Mouse (Mus musculus) lung, embryonic 14.5 days (tissue): ENCODE measurements around the gene Dnah17. TPM values are rescaled to one million over a fixed set of nuclear protein-coding genes. Genes with fewer than 3 reads are reported as not detected.
A peak's percentile ranks its signal among the peaks of the same experiment; 100 is the strongest.

Experiments used
- ATAC-seq: fragments of 200-750 bp; cut with Nextera tagmentation; 2 replicates; pipeline ENCODE4 v1.8.0; 2017; ENCODE audit warnings: mild to moderate bottlenecking, moderate TSS enrichment, moderate library complexity; ENCODE audit not compliant: insufficient read depth
- DNase-seq: peaks from one replicate; pipeline ENCODE4 v3.0.0-alpha.2; 2015
- H3K27ac ChIP-seq: fragments of 300-500 bp; sonication (generic); 2 replicates; pipeline ENCODE4 v1.5.1; 2014; ENCODE audit warnings: low read depth, mild to moderate bottlenecking, moderate library complexity
- H3K27me3 ChIP-seq: fragments of 300-500 bp; sonication (generic); 2 replicates; pipeline ENCODE4 v1.6.1; 2014; ENCODE audit warnings: low read length, control low read depth; ENCODE audit not compliant: insufficient read depth
- H3K36me3 ChIP-seq: fragments of 300-500 bp; sonication (generic); 2 replicates; pipeline ENCODE4 v1.6.1; 2014; ENCODE audit warnings: control low read depth; ENCODE audit not compliant: insufficient read depth
- H3K4me1 ChIP-seq: fragments of 300-500 bp; sonication (generic); 2 replicates; pipeline ENCODE4 v1.6.1; 2014; ENCODE audit warnings: antibody characterized with exemption, control low read depth; ENCODE audit not compliant: insufficient read depth
- H3K4me2 ChIP-seq: fragments of 300-500 bp; sonication (generic); 2 replicates; pipeline ENCODE4 v1.6.1; 2014; ENCODE audit warnings: mild to moderate bottlenecking
- H3K4me3 ChIP-seq: fragments of 300-500 bp; sonication (generic); 2 replicates; pipeline ENCODE4 v1.5.1; 2014; ENCODE audit warnings: low read depth, low read length
- H3K9ac ChIP-seq: fragments of 300-500 bp; sonication (generic); 2 replicates; pipeline ENCODE4 v1.6.1; 2014
- H3K9me3 ChIP-seq: fragments of 300-500 bp; sonication (generic); 2 replicates; pipeline ENCODE4 v1.6.1; 2016; ENCODE audit warnings: low read depth, low read length, control low read depth
- CTCF ChIP-seq: IDR thresholded peaks from 2 replicates; pipeline ENCODE4 v1.5.1; 2016; ENCODE audit warnings: antibody characterized with exemption, low read depth
- WGBS: fragments of 180-500 bp; shearing (Covaris S2); extraction: QIAGEN DNeasy Blood & Tissue Kit; methylation state at CpG from one replicate; pipeline ENCODE4 v1.1.7; 2014; 5-methylcytosine and 5-hydroxymethylcytosine counted together
- polyA plus RNA-seq: library from polyadenylated mRNA; unstranded; fragments of >200 nt; fragmentation: Nextera tagmentation; extraction: Ambion mirVana; gene quantifications from 2 replicates; pipeline ENCODE4 v1.2.1, GENCODE M21; 2014

Gene Dnah17
- polyA plus RNA-seq, 1 experiment from 2014 or later = 0.29 TPM

DNA sequence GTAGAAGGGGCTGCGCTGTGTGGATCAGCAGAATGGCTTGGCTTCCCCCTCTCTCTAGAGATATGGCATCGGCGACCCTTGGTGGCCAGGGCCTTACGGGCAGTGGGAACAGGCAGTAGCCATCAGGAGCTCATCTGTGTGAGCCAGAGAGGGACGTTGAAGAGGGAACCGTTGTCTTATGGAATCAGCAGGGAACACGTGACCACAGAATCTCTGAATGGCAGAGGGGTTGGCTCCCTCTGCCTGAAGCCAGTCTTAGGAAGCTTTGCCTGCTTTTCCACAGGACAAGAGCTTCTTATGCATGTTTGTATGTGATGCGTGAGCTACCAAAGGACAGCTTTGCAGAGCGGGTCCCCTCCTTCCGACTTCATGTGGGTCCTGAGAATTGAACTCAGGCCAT is 71.6 kb downstream of the Dnah17 start:
- H3K36me3 ChIP-seq = no peaks in the 10 kb centered on the region
- H3K9me3 ChIP-seq = no peaks in the 10 kb centered on the region
- ATAC-seq = no peak; the same call in 1 of the 2 replicates
- no peak for TF ChIP-seq CTCF
- no peaks in the 10 kb centered on the region for H3K4me1 ChIP-seq
- no peak overlapping the region for H3K4me2 ChIP-seq
- WGBS = 53% methylated on average over 10 of the region's 10 CpGs
- no peak for DNase-seq
- no peak overlapping the region for H3K9ac ChIP-seq
- H3K4me3 ChIP-seq = no peak overlapping the region
- H3K27me3 ChIP-seq = no peaks in the 10 kb centered on the region
- H3K27ac ChIP-seq = no peak overlapping the region

DNA sequence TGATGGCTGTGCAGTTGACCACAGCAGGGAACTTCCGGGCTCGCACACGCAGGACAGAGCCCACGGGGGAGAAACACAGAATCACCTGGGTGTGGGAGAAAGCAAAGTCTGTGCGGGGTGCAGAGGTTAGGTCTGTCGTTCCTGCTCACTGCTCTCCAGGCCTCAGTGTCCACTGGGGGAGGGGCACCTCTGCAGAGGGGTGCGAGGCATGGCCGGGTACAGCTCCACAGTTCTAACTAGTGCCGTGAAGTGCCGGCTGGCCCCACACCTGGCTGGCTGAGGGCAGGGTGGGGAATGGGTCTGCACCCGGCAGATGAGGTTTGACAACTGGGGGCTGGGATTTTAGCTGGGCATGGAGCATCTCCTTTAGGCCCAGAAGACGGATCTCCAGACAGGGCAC is 72.1 kb downstream of the Dnah17 start:
- ATAC-seq = no peak

DNA sequence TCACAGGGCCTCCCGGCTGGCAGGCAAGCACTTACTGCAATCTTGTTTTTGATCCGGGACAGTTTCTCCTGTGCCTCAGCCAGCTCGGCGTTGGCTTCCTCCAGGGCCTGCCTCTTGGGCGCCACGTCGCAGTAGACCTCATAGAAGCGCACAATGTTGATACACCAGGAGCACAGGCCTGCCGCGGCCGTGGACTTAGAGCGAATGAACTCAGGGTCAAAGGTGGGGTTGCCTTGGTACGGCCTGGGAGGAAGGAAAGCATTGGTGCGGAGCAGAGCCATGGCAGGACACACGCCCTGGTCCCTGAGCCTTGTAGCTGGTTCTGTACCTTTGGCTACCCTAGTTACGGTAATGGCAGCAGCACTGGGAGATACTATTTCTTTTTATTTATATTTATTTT is 80.3 kb downstream of the Dnah17 start:
- 75% methylated on average over 16 of the region's 16 CpGs for WGBS
- Histone ChIP-seq H3K4me2 (no peak overlapping the region), H3K27ac (no peak overlapping the region), H3K4me1 (no peaks in the 10 kb centered on the region), H3K4me3 (no peak overlapping the region), H3K9ac (no peak overlapping the region), H3K27me3 (no peaks in the 10 kb centered on the region), H3K9me3 (no peaks in the 10 kb centered on the region), H3K36me3 (no peaks in the 10 kb centered on the region)
- TF ChIP-seq CTCF = no peak
- no peak for ATAC-seq
- no peak for DNase-seq

More for the DNA sequence above, 72.1 kb downstream of the Dnah17 start:
- no peaks in the 10 kb centered on the region for H3K27me3 ChIP-seq
- H3K4me3 ChIP-seq = no peak overlapping the region
- H3K27ac ChIP-seq = no peak overlapping the region
- no peaks in the 10 kb centered on the region for H3K9me3 ChIP-seq
- WGBS = 67% methylated on average over 12 of the region's 12 CpGs
- H3K4me2 ChIP-seq = no peak overlapping the region
- no peaks in the 10 kb centered on the region for H3K4me1 ChIP-seq
- TF ChIP-seq CTCF = no peak
- DNase-seq = no peak
- no peak overlapping the region for H3K9ac ChIP-seq
- H3K36me3 ChIP-seq = no peaks in the 10 kb centered on the region

DNA sequence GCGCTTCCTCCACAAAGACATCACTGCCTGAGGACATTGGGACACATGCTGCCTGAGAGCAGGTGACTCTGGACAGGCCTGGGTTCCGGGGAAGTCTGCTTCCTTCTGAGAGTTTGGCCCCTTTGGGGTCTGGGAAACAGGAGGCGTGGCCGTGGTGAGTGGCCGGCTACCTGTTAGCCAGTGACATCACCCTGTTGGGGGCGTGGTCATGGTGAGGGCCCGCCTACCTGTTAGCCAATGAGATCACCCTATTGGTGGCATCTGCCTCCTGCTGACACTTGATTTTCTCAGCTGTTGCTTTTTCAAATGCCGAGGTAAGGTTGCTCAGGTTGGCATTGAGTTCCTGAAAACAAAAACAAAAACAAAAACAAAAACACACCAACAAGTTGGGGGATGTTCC is 80.8 kb downstream of the Dnah17 start:
- H3K9me3 ChIP-seq = no peaks in the 10 kb centered on the region
- peak; percentile 17 for DNase-seq

DNA sequence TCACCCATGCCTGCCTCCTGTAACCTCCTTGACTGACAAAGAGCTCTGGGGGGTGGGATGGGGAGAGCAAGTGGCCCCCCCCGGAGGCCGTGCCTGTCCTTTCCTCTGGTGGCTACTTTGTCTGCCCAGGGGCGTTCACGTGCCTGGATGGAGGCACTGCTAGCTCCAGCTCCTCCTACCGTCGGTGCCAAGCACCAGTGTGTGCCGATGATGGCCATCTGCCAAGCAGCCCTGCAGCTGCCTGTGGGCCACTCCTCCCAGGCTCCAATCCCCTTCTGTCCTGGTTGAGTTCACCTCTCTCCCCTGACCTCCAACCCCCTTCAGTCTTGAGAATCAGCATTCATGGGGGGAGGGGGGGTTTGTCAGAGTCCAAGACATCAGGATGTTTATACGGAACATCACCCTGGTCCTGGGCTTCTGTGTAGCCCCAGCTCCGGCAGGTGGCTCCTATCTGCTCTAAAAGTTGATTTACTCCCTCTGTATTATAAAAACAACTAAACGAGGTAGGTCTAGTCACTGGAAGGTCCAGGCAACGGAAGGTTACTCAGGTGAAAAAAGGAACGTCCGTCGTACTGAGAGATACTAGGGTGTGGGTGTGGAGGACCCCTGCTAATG is 87.0 kb downstream of the Dnah17 start:
- H3K4me3 ChIP-seq = no peak overlapping the region
- WGBS = 28% methylated on average over 14 of the region's 14 CpGs
- no peaks in the 10 kb centered on the region for H3K9me3 ChIP-seq
- H3K27me3 ChIP-seq = no peaks in the 10 kb centered on the region
- no peak overlapping the region for H3K4me2 ChIP-seq
- no peaks in the 10 kb centered on the region for H3K36me3 ChIP-seq
- no peak overlapping the region for H3K27ac ChIP-seq
- ATAC-seq (peak; percentile 54), DNase-seq (peak; percentile 74)
- peak; percentile 34 for TF ChIP-seq CTCF
- H3K4me1 ChIP-seq = 0 out of 2 replicates have a peak, but pooled peaks cover 6% of the 10 kb centered on the region
- H3K9ac ChIP-seq = no peak overlapping the region

More for the DNA sequence above, 80.8 kb downstream of the Dnah17 start:
- WGBS = 33% methylated on average over 8 of the region's 8 CpGs
- no peak for TF ChIP-seq CTCF
- no peaks in the 10 kb centered on the region for H3K36me3 ChIP-seq
- H3K4me3 ChIP-seq = no peak overlapping the region
- no peaks in the 10 kb centered on the region for H3K4me1 ChIP-seq
- H3K4me2 ChIP-seq = no peak overlapping the region
- no peak for ATAC-seq
- peak overlapping the region; percentile 24; the same call in 1 of the 2 replicates for H3K27ac ChIP-seq
- H3K9ac ChIP-seq = no peak overlapping the region
- no peaks in the 10 kb centered on the region for H3K27me3 ChIP-seq

DNA sequence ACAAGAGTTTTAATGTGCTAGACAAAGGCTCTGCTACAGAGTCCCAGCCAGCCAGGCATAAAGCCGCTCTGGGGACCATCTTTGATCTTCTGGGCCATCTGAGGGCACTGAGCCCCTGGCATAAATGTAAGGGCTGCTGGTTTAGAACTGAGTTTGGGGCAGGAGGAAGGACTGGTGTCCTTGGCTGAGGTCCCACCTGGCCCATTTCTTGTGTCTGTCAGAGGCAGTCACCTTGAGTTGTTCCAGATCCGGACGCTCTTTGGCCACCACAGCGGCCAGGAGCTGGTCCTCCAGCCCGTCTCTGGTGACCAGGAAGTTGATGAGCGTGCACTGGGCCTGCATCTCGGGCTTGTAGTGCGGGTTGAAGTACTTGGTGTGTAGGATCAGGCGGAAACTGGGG is 87.6 kb downstream of the Dnah17 start:
- no peak overlapping the region for H3K4me2 ChIP-seq
- DNase-seq (no peak), ATAC-seq (no peak)
- H3K4me3 ChIP-seq = no peak overlapping the region
- H3K27me3 ChIP-seq = no peaks in the 10 kb centered on the region
- no peaks in the 10 kb centered on the region for H3K9me3 ChIP-seq
- H3K36me3 ChIP-seq = no peaks in the 10 kb centered on the region
- no peak overlapping the region for H3K27ac ChIP-seq
- H3K9ac ChIP-seq = no peak overlapping the region
- 0 out of 2 replicates have a peak, but pooled peaks cover 6% of the 10 kb centered on the region for H3K4me1 ChIP-seq
- no peak for TF ChIP-seq CTCF
- WGBS = 79% methylated on average over 9 of the region's 9 CpGs

DNA sequence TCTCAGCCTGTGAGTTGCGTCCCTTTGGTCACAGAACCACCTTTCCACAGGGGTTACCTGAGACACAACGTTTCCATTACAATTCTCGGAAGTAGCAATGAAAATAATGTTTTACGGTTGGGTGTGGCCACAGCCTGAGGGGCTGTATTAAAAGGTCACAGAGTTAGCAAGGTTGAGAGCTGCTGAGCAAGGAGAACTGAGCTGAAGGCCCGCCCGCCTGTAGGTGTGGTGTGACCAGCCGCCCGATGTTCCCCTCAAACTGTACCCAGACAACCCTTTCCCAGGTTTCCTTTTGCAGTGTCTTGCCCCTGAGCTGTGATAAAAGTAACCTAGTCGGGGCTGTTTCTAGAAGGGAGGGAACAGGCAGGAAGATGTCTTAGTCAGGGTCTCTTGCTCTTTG is 95.4 kb downstream of the Dnah17 start:
- WGBS = 56% methylated on average over 9 of the region's 9 CpGs
- no peak overlapping the region for H3K4me3 ChIP-seq
- H3K27ac ChIP-seq = no peak overlapping the region
- no peak overlapping the region for H3K9ac ChIP-seq
- H3K9me3 ChIP-seq = no peaks in the 10 kb centered on the region; the same call in 1 of the 2 replicates
- no peaks in the 10 kb centered on the region for H3K27me3 ChIP-seq
- DNase-seq = no peak
- no peak overlapping the region for H3K4me2 ChIP-seq
- no peaks in the 10 kb centered on the region for H3K4me1 ChIP-seq
- no peaks in the 10 kb centered on the region for H3K36me3 ChIP-seq
- no peak for ATAC-seq
- TF ChIP-seq CTCF = no peak
